Mouse (Mus musculus) lung, postnatal 0 days (tissue): ENCODE results near the gene Syngap1. TPM values are rescaled to one million over a fixed set of nuclear protein-coding genes. Genes with fewer than 3 reads are reported as not detected.
"Not testable (repeated sequence)": the region's sequence is repeated elsewhere in the genome, so short reads cannot be mapped to it uniquely, and the experiment has no call there.

Experiments
- ATAC-seq: fragments of 200-750 bp; cut with Nextera tagmentation; 2 replicates; pipeline ENCODE4 v1.8.0; 2017; ENCODE audit warnings: moderate library complexity
- DNase-seq: peaks from one replicate; pipeline ENCODE4 v3.0.0-alpha.2; 2016; ENCODE audit warnings: low spot score
- H3K27ac ChIP-seq: fragments of 300-500 bp; sonication (generic); 2 replicates; pipeline ENCODE4 v1.5.1; 2014; ENCODE audit warnings: antibody characterized with exemption, mild to moderate bottlenecking, low read length, mixed read lengths
- H3K27me3 ChIP-seq: fragments of 300-500 bp; sonication (generic); replicated peaks from 2 replicates; pipeline ENCODE4 v1.6.1; 2014; ENCODE audit warnings: low read length, mixed read lengths; ENCODE audit not compliant: insufficient read depth
- H3K36me3 ChIP-seq: fragments of 300-500 bp; sonication (generic); 2 replicates; pipeline ENCODE4 v1.6.1; 2014; ENCODE audit warnings: low read length, mixed read lengths; ENCODE audit not compliant: insufficient read depth
- H3K4me1 ChIP-seq: fragments of 300-500 bp; sonication (generic); 2 replicates; pipeline ENCODE4 v1.6.1; 2014; ENCODE audit warnings: antibody characterized with exemption, low read depth, low read length, mixed read lengths; ENCODE audit not compliant: insufficient read depth
- H3K4me2 ChIP-seq: fragments of 300-500 bp; sonication (generic); replicated peaks from 2 replicates; pipeline ENCODE4 v1.6.1; 2014; ENCODE audit warnings: low read depth, mild to moderate bottlenecking, low read length, moderate library complexity, mixed read lengths
- H3K4me3 ChIP-seq: fragments of 300-500 bp; sonication (generic); 2 replicates; pipeline ENCODE4 v1.5.1; 2014; ENCODE audit warnings: low read depth, low read length
- H3K9ac ChIP-seq: fragments of 300-500 bp; sonication (generic); replicated peaks from 2 replicates; pipeline ENCODE4 v1.6.1; 2014; ENCODE audit warnings: low read depth, mild to moderate bottlenecking
- H3K9me3 ChIP-seq: fragments of 300-500 bp; sonication (generic); 2 replicates; pipeline ENCODE4 v1.6.1; 2016; ENCODE audit warnings: low read length, mixed read lengths
- CTCF ChIP-seq: IDR thresholded peaks from 2 replicates; pipeline ENCODE4 v1.5.1; 2016; ENCODE audit warnings: antibody characterized with exemption, mild to moderate bottlenecking
- EP300 ChIP-seq: IDR thresholded peaks from 2 replicates; pipeline ENCODE4 v1.6.1; 2016; ENCODE audit warnings: antibody characterized with exemption, mild to moderate bottlenecking, control low read depth
- WGBS: fragments of 180-500 bp; shearing (Covaris S2); extraction: QIAGEN DNeasy Blood & Tissue Kit; methylation state at CpG from one replicate; pipeline ENCODE4 v1.1.7; 2014; 5-methylcytosine and 5-hydroxymethylcytosine counted together
- polyA plus RNA-seq: library from polyadenylated mRNA; unstranded; fragments of >200 nt; fragmentation: Nextera tagmentation; extraction: Ambion mirVana; gene quantifications from 2 replicates; pipeline ENCODE4 v1.2.1, GENCODE M21; 2015

Syngap1 gene
- polyA plus RNA-seq, 1 experiment from 2014 or later: 1.0 TPM

- DNase-seq: no peak
- Histone ChIP-seq H3K27me3 (no peaks in the 10 kb centered on the region), H3K4me1 (no peaks in the 10 kb centered on the region), H3K9ac (no peak overlapping the region), H3K27ac (no peak overlapping the region), H3K9me3 (no peaks in the 10 kb centered on the region), H3K36me3 (no peaks in the 10 kb centered on the region), H3K4me3 (no peak overlapping the region), H3K4me2 (no peak overlapping the region)
- 50% methylated on average over 5 of the region's 5 CpGs for WGBS
- no peak for ATAC-seq
- TF ChIP-seq EP300 (no peak), CTCF (peak; percentile 11)
Measured at GRCm38 (mm10) chr17:26904320-26904719, 36.7 kb upstream of the Syngap1 start.

GRCm38 (mm10) chr17:26907506-26907905, 33.5 kb upstream of the Syngap1 start:
- H3K9ac ChIP-seq, H3K9me3 ChIP-seq, H3K27ac ChIP-seq, H3K36me3 ChIP-seq, H3K4me1 ChIP-seq, DNase-seq, H3K4me2 ChIP-seq, H3K27me3 ChIP-seq, ATAC-seq, H3K4me3 ChIP-seq: not testable (repeated sequence)
- 87% methylated on average over 14 of the region's 15 CpGs for WGBS

GRCm38 (mm10) chr17:26915248-26915647, 25.8 kb upstream of the Syngap1 start:
- Histone ChIP-seq H3K27ac (no peak overlapping the region), H3K36me3 (no peaks in the 10 kb centered on the region), H3K9me3 (no peaks in the 10 kb centered on the region), H3K27me3 (no peaks in the 10 kb centered on the region), H3K4me1 (no peaks in the 10 kb centered on the region), H3K9ac (no peak overlapping the region), H3K4me2 (no peak overlapping the region), H3K4me3 (no peak overlapping the region)
- ATAC-seq: no peak
- no peak for TF ChIP-seq CTCF
- DNase-seq: no peak
- WGBS: 38% methylated on average over 1 of the region's 1 CpGs

GRCm38 (mm10) chr17:26916711-26917482, 24.2 kb upstream of the Syngap1 start, which contains the start of gene Kifc5b:
TSS of gene Kifc5b (plus strand) at chr17:26917091.
- Histone ChIP-seq H3K4me3 (peak within 1 kb of the TSS; percentile 61), H3K27me3 (no peaks in the 10 kb centered on the region), H3K4me1 (no peaks in the 10 kb centered on the region), H3K27ac (no peak within 1 kb of the TSS), H3K9me3 (no peaks in the 10 kb centered on the region), H3K36me3 (no peaks in the 10 kb centered on the region), H3K4me2 (peak within 1 kb of the TSS; percentile 81), H3K9ac (no peak within 1 kb of the TSS)
- DNase-seq (peak; percentile 99), ATAC-seq (peak; percentile 100)
- WGBS: under 1% methylated on average over 55 of the region's 72 CpGs
- TF ChIP-seq CTCF (peak; percentile 100), EP300 (no peak)

GRCm38 (mm10) chr17:26917560-26917959, 23.5 kb upstream of the Syngap1 start:
- H3K4me2 ChIP-seq: peak overlapping the region; percentile 81
- H3K36me3 ChIP-seq, H3K27ac ChIP-seq, H3K4me1 ChIP-seq, DNase-seq, H3K9me3 ChIP-seq, H3K27me3 ChIP-seq, H3K9ac ChIP-seq, ATAC-seq: not testable (repeated sequence)
- WGBS: under 1% methylated on average over 12 of the region's 12 CpGs
- H3K4me3 ChIP-seq: peak overlapping the region; percentile 61; the same call in 1 of the 2 replicates

- WGBS: 67% methylated on average over 2 of the region's 2 CpGs
- TF ChIP-seq EP300 (no peak), CTCF (no peak)
- H3K36me3 ChIP-seq: no peaks in the 10 kb centered on the region
- H3K27me3 ChIP-seq: no peaks in the 10 kb centered on the region
- no peak overlapping the region for H3K4me3 ChIP-seq
- H3K27ac ChIP-seq: no peak overlapping the region
- H3K9ac ChIP-seq: no peak overlapping the region
- no peak for ATAC-seq
- no peak for DNase-seq
- H3K4me2 ChIP-seq: no peak overlapping the region
- no peaks in the 10 kb centered on the region for H3K9me3 ChIP-seq
- no peaks in the 10 kb centered on the region for H3K4me1 ChIP-seq
Measured at GRCm38 (mm10) chr17:26918343-26918742, 22.7 kb upstream of the Syngap1 start.

- not testable (repeated sequence) for H3K27ac ChIP-seq, H3K36me3 ChIP-seq, H3K4me1 ChIP-seq, H3K9me3 ChIP-seq, H3K4me2 ChIP-seq, H3K9ac ChIP-seq, H3K4me3 ChIP-seq, ATAC-seq, DNase-seq, H3K27me3 ChIP-seq
- 53% methylated on average over 2 of the region's 2 CpGs for WGBS
Measured at GRCm38 (mm10) chr17:26919516-26919915, 21.5 kb upstream of the Syngap1 start.

GRCm38 (mm10) chr17:26922368-26922767, 18.7 kb upstream of the Syngap1 start:
- not testable (repeated sequence) for ATAC-seq, H3K27ac ChIP-seq, H3K4me3 ChIP-seq, H3K9me3 ChIP-seq, H3K4me1 ChIP-seq, H3K36me3 ChIP-seq, H3K4me2 ChIP-seq, H3K27me3 ChIP-seq, H3K9ac ChIP-seq, DNase-seq
- 86% methylated on average over 5 of the region's 6 CpGs for WGBS

- not testable (repeated sequence) for H3K27ac ChIP-seq, H3K4me1 ChIP-seq, H3K36me3 ChIP-seq, DNase-seq, H3K9me3 ChIP-seq, H3K9ac ChIP-seq, H3K27me3 ChIP-seq, H3K4me3 ChIP-seq, H3K4me2 ChIP-seq, ATAC-seq
- WGBS: 95% methylated on average over 9 of the region's 9 CpGs
Measured at GRCm38 (mm10) chr17:26925414-26925813, 15.6 kb upstream of the Syngap1 start.
